Mouse (Mus musculus): ENCODE measurements around the gene Nrm. TPM values are rescaled to one million over a fixed set of nuclear protein-coding genes. Genes with fewer than 3 reads are reported as not detected.

Gene Nrm
- polyA plus RNA-seq, 2 experiments = 15.6 to 20.1 TPM

DNA sequence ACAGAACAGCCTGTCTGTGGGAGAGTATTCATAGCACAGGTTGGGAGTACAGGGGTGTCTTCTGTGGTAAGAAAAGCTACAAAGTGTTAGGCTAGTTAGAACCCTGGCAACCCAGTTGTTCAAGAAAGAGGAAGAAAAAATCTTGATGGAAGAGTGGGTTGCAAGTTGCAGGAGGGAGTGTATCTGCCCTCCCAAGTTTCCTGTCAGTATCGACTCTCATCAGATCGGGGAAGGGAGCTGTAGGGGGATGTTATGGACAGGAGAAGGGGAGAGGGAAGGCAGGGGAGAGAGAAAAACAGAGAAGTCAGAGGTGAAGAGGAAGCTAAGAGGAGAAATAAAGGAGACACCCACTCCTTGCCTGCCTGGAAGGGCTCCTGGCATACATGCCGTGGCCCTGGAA, 39.5 kb downstream of the Nrm start:
- Histone ChIP-seq H3K4me1 (replicated peaks; ENCODE audit: control insufficient read depth in 2 of 2, insufficient read depth in 2 of 2, low read length in 1 of 2) (peaks cover 7 to 20% of the 10 kb centered on the region in 2 experiments; a peak in 3 of 4 replicates), H3K9me3 (ENCODE audit: control insufficient read depth, low read length) (no peaks in the 10 kb centered on the region), H3K36me3 (replicated peaks; ENCODE audit: control insufficient read depth, insufficient read depth, low read depth) (no peaks in the 10 kb centered on the region; the same call in 1 of the 2 replicates), H3K4me3 (ENCODE audit: insufficient read depth in 1 of 2, low read depth in 2 of 2, low read length in 2 of 2) (no peak overlapping the region), H3K27me3 (ENCODE audit: control insufficient read depth, insufficient read depth, low read length) (no peaks in the 10 kb centered on the region), H3K4me2 (ENCODE audit: low read depth) (no peak overlapping the region), H3K9ac (replicated peaks) (no peak overlapping the region), H3K27ac (no peak overlapping the region)
- DNase-seq (ENCODE audit: low read depth in 3 of 3, low spot score in 3 of 3) = no peak
- TF ChIP-seq CTCF (IDR thresholded peaks at IDR 0.05; ENCODE audit: low read depth) (no peak), EP300 (IDR thresholded peaks at IDR 0.05; ENCODE audit: low read depth) (no peak)
- WGBS (ENCODE audit: insufficient replicate concordance) = 20% methylated on average over 3 of the region's 3 CpGs
- ATAC-seq (ENCODE audit: insufficient read depth) = no peak

DNA sequence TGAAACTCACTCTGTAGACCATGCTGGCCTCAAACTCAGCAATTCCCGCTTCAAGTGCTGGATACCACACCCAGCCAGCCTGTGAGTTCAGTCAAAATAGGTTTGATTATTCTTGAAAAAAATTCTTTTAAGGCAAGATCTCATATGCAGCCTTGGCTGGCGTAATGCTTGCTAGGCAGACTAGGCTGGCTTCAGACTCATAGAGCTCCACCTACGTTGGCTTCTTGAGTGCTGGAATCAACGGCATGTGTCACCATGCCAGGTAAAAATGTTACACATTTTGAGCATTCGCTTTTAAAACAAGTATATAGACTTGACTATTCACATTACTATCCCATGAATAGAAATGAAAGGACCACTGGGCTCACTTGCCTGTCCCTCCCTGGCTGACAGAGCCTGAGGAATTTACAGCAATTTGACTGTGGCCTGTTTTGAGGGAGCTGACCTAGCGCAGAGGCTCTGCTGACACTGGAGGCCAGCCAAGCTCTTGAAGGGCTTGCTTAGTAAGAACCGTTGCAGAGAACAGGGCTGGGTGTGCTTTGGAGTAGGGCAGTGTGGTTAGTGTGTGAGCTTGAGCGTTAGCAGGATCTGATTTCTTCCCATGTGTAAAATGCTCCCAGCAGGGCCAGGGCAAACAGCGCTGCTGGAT, 42.3 kb downstream of the Nrm start:
- ATAC-seq (ENCODE audit: insufficient read depth) = no peak
- no peak for TF ChIP-seq CTCF (IDR thresholded peaks at IDR 0.05; ENCODE audit: low read depth)
- Histone ChIP-seq H3K9me3 (ENCODE audit: control insufficient read depth, low read length) (no peaks in the 10 kb centered on the region), H3K9ac (replicated peaks) (no peak overlapping the region), H3K27ac (no peak overlapping the region), H3K36me3 (replicated peaks; ENCODE audit: control insufficient read depth, insufficient read depth, low read depth) (no peaks in the 10 kb centered on the region; the same call in 1 of the 2 replicates), H3K4me2 (ENCODE audit: low read depth) (no peak overlapping the region), H3K27me3 (ENCODE audit: control insufficient read depth, insufficient read depth, low read length) (no peaks in the 10 kb centered on the region), H3K4me1 (replicated peaks; ENCODE audit: control insufficient read depth in 2 of 2, insufficient read depth in 2 of 2, low read length in 1 of 2) (peaks cover 0 to 8% of the 10 kb centered on the region in 2 experiments; a peak in 2 of 4 replicates), H3K4me3 (ENCODE audit: insufficient read depth in 1 of 2, low read depth in 2 of 2, low read length in 2 of 2) (no peak overlapping the region)
- 59% methylated on average over 9 of the region's 9 CpGs for WGBS (ENCODE audit: insufficient replicate concordance)
- DNase-seq (ENCODE audit: low read depth in 3 of 3, low spot score in 3 of 3) = no peak

DNA sequence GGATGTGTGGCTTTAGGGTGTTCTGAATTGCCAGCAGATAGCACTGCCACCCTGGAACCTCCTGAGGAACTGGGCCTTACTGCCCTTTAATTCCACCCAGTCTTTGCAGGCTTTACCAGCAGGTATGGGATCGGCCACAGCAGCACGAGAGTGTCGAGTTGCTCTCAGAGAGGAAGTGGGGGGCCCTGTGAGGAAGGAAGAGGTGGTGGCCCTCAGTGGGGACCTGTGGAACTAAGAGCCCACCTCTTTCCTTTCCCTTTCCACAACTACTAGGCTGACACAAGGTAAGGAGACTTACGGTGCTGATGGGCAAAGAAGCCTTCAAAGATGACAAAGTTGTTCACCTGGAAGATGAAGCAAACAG, 42.9 kb downstream of the Nrm start:
- no peaks in the 10 kb centered on the region for H3K27me3 ChIP-seq (ENCODE audit: control insufficient read depth, insufficient read depth, low read length)
- H3K27ac ChIP-seq = no peak overlapping the region
- DNase-seq (ENCODE audit: low read depth in 3 of 3, low spot score in 3 of 3) (no peak), ATAC-seq (ENCODE audit: insufficient read depth) (no peak)
- H3K36me3 ChIP-seq (replicated peaks; ENCODE audit: control insufficient read depth, insufficient read depth, low read depth) = no peaks in the 10 kb centered on the region; the same call in 1 of the 2 replicates
- H3K9ac ChIP-seq (replicated peaks) = no peak overlapping the region
- TF ChIP-seq EP300 (IDR thresholded peaks at IDR 0.05; ENCODE audit: low read depth) = no peak
- no peak for TF ChIP-seq CTCF (IDR thresholded peaks at IDR 0.05; ENCODE audit: low read depth)
- 31% methylated on average over 4 of the region's 4 CpGs for WGBS (ENCODE audit: insufficient replicate concordance)
- no peaks in the 10 kb centered on the region for H3K9me3 ChIP-seq (ENCODE audit: control insufficient read depth, low read length)
- peaks cover 1 to 9% of the 10 kb centered on the region in 2 experiments; a peak in 3 of 4 replicates for H3K4me1 ChIP-seq (replicated peaks; ENCODE audit: control insufficient read depth in 2 of 2, insufficient read depth in 2 of 2, low read length in 1 of 2)
- H3K4me2 ChIP-seq (ENCODE audit: low read depth) = no peak overlapping the region
- no peak overlapping the region for H3K4me3 ChIP-seq (ENCODE audit: insufficient read depth in 1 of 2, low read depth in 2 of 2, low read length in 2 of 2)

DNA sequence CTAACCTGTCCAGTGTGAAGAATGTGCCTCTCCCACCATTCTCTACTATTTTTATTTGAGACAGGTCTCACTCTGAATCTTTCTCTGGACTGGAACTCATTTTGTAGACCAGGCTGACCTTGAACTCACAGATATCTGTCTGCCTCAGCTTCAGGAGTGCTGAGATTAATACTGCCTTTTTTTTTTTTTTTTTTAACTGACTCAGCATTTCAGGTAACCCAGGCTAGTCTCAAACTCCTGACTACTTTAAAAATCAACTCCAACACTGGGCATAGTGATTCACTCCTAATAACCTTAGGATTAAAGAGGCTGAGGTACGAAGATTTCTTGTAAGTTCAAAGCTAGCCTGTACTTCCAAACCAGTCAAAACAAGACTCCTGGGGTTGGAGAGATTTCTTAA, 44.5 kb downstream of the Nrm start:
- Histone ChIP-seq H3K4me3 (ENCODE audit: insufficient read depth in 1 of 2, low read depth in 2 of 2, low read length in 2 of 2) (no peak overlapping the region), H3K36me3 (replicated peaks; ENCODE audit: control insufficient read depth, insufficient read depth, low read depth) (no peaks in the 10 kb centered on the region; the same call in 1 of the 2 replicates), H3K9ac (replicated peaks) (no peak overlapping the region), H3K4me1 (replicated peaks; ENCODE audit: control insufficient read depth in 2 of 2, insufficient read depth in 2 of 2, low read length in 1 of 2) (peaks cover 10 to 14% of the 10 kb centered on the region in 2 experiments), H3K27ac (no peak overlapping the region), H3K27me3 (ENCODE audit: control insufficient read depth, insufficient read depth, low read length) (no peaks in the 10 kb centered on the region), H3K9me3 (ENCODE audit: control insufficient read depth, low read length) (no peaks in the 10 kb centered on the region), H3K4me2 (ENCODE audit: low read depth) (no peak overlapping the region)
- ATAC-seq (ENCODE audit: insufficient read depth) (no peak), DNase-seq (ENCODE audit: low read depth in 3 of 3, low spot score in 3 of 3) (no peak)
- 79% methylated on average over 1 of the region's 1 CpGs for WGBS (ENCODE audit: insufficient replicate concordance)
- TF ChIP-seq EP300 (IDR thresholded peaks at IDR 0.05; ENCODE audit: low read depth) (no peak), CTCF (IDR thresholded peaks at IDR 0.05; ENCODE audit: low read depth) (no peak)

DNA sequence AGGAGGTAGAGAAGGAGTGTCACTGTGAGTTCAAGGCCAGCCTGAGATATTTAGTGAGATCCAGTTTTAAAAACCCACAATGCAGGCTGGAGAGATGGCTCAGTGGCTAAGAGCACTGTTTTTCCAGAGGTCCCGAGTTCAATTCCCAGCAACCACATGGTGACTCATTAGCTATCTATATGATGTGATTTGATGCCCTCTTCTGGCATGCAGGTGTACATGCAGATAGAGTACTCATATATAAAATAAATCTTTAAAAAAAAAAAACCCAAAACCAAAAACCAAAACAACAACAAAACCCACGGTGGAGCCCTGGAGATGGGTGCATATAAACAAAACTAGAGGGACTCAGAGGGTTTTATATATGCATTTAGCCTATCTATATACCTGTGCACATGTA, 46.5 kb downstream of the Nrm start:
- no peak for ATAC-seq (ENCODE audit: insufficient read depth)
- H3K27me3 ChIP-seq (ENCODE audit: control insufficient read depth, insufficient read depth, low read length) = no peaks in the 10 kb centered on the region
- no peak overlapping the region for H3K9ac ChIP-seq (replicated peaks)
- H3K4me3 ChIP-seq (ENCODE audit: insufficient read depth in 1 of 2, low read depth in 2 of 2, low read length in 2 of 2) = no peak overlapping the region
- no peak overlapping the region for H3K4me2 ChIP-seq (ENCODE audit: low read depth)
- H3K9me3 ChIP-seq (ENCODE audit: control insufficient read depth, low read length) = no peaks in the 10 kb centered on the region
- WGBS (ENCODE audit: insufficient replicate concordance) = 49% methylated on average over 2 of the region's 2 CpGs
- peak; percentile 35 for TF ChIP-seq CTCF (IDR thresholded peaks at IDR 0.05; ENCODE audit: low read depth)
- no peak for TF ChIP-seq EP300 (IDR thresholded peaks at IDR 0.05; ENCODE audit: low read depth)
- peaks cover 13% of the 10 kb centered on the region for H3K36me3 ChIP-seq (replicated peaks; ENCODE audit: control insufficient read depth, insufficient read depth, low read depth)
- peaks cover 10 to 16% of the 10 kb centered on the region in 2 experiments for H3K4me1 ChIP-seq (replicated peaks; ENCODE audit: control insufficient read depth in 2 of 2, insufficient read depth in 2 of 2, low read length in 1 of 2)
- H3K27ac ChIP-seq = no peak overlapping the region
- no peak for DNase-seq (ENCODE audit: low read depth in 3 of 3, low spot score in 3 of 3)

All from liver, embryonic 14.5 days (tissue).